Mouse (Mus musculus) T-helper 17 cell (primary cell): Measurements from ENCODE around the gene Hist1h4m.

Source experiments
- in situ Hi-C, 2 experiments: fragments of 300-600 bp; cut with MboI, MseI; formaldehyde crosslinking; loops; 1 replicate in 1 of 2; 2 replicates in 1 of 2; pipeline ENCODE4 v1.15.1; 2025; ENCODE audit warnings: high pct_unique_total_duplicates in 2 of 2

Gene Hist1h4m

GRCm38 (mm10) chr13:21811539-21811938, at the start of gene Hist1h4m:
Gene Hist1h4m (plus strand): TSS chr13:21811746.
- in situ Hi-C loops, result loop anchor here in 1 of 2 experiments (25.0 kb wide), 1 partner anchor 1751 kb away; the partner anchor contains the start of genes Hist1h1d, Hist1h2ad, Hist1h2ae and Hist1h2bf

DNA sequence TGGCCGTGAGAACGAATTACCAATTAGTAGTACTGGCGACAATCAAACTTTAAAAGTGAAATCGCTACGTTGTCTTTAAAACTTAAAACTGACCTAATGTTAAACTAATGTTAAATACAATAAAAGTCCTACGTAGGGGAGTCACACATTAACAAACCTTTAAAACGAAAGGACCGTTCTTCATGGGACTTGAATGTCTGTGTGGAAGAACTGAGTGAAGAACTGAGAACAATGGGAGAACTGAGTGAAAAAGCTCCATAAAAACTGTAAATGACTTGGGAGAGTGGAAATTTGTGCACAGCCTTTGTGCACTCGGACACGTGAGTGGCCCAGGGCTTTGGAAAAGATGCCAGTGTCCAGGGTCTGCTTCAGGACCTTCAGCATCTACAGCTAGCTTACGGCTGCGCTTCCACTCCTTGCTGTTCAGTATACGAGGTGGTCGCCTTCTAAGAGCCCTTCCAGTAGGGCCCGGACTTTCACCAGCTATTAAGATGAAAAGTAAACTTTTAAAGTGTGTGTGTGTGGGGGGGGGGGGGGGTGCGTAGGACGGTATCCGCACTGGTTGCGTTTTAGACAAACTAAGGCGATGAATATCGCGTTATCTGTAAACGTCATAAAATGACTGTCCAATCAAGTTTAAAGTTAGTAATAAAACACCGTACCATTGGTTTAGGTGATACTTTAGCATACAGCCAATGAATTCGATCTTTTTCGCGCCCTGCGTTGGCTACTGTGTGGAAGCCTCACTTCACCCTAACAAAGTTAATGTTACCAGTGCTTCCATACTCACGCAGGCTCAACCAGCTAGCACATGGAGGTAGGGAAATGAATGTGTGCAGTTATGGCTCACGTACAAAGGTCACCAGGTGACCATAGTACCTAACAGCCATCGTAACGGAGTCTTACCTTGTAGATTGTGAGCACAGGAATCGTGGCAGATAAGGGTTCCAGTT, 32.5 kb upstream of the Hist1h4m start:
- in situ Hi-C loops, result loop anchor here (25.0 kb wide), 1 partner anchor 1983 kb away; the partner anchor contains the start of genes Hist1h1a (in 2 of the 2), Hist1h2ab (in 2 of the 2), Hist1h3a (in 2 of the 2) and Hist1h3b (in 2 of the 2)

DNA sequence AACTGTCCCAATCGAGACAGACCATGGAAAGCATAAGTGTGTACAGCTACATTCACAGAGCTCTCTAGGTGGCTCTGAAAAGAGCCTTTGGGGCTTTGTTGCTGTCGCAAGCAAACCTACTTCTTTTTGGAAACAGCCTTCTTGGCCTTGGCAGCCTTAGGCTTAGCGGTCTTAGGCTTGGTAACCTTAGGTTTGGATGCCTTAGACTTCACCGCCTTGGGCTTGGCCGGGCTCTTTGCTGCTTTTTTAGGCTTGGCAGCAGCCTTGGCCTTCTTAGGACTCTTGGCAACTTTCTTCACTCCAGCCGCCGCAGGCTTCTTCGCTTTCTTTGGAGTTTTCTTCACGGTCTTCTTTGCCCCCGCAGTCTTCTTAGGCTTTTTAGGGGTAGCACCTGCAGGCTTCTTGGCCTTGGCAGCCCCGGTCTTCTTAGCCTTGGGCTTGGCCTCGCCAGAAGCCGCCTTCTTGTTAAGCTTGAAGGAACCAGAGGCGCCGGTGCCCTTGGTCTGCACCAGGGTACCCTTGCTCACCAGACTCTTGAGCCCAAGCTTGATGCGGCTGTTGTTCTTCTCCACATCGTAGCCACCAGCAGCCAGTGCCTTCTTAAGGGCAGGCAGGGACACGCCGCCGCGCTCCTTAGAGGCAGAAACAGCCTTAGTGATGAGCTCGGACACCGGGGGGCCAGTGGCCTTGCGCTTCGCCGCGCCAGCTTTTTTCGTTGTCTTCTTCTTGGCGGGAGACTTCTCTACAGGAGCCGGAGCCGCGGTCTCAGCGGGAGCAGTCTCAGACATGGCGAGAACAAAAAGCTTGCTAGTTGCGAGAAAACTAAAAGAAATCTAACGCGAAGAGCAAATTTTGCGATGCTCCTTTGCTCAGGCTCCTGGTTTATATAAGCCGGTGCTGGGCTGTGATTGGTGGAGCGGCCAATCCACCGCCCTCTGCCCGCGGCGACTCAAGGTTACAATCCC, 31.5 kb upstream of the Hist1h4m start, which contains the start of gene Hist1h1b:
TSS of gene Hist1h1b (minus strand) at position 859 of the 965 bp plus-strand sequence.
- in situ Hi-C loops, result loop anchor here (25.0 kb wide), 1 partner anchor 1982 kb away; the partner anchor contains the start of genes Hist1h1a (in 2 of the 2), Hist1h2ab (in 2 of the 2), Hist1h3a (in 2 of the 2) and Hist1h3b (in 2 of the 2)

DNA sequence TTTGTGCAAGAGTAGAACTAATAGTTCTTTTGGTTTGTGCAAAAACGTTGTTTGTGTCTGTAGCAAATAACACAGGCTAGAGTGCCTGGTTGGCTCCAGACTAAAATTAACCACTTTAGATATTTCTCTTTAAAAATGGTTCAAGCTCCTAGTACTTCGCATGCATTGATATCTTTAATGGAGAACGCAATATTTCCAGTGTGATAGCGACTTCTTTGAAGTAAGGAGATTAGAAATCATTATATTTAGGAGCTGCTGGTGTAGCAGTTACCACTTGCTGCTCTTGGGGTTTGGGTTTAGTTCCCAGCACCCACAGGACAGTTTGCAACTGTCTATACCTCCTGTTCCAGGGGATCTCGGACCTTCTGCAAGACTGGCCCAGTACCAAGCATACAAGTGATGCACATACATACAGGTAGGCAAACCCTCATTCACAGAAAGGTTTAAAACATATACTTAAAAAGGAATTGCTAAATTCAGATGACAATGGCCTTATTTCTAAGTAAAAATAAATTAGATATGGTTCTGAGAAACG, 30.5 kb upstream of the Hist1h4m start:
- in situ Hi-C loops, result loop anchor here (25.0 kb wide), 1 partner anchor 1981 kb away; the partner anchor contains the start of genes Hist1h1a (in 2 of the 2), Hist1h2ab (in 2 of the 2), Hist1h3a (in 2 of the 2) and Hist1h3b (in 2 of the 2)

- in situ Hi-C loops, result loop anchor here (25.0 kb wide), 1 partner anchor 1981 kb away; the partner anchor contains the start of genes Hist1h1a (in 2 of the 2), Hist1h2ab (in 2 of the 2), Hist1h3a (in 2 of the 2) and Hist1h3b (in 2 of the 2)
These were observed 29.9 kb upstream of the Hist1h4m start for GRCm38 (mm10) chr13:21781639-21782038.

DNA sequence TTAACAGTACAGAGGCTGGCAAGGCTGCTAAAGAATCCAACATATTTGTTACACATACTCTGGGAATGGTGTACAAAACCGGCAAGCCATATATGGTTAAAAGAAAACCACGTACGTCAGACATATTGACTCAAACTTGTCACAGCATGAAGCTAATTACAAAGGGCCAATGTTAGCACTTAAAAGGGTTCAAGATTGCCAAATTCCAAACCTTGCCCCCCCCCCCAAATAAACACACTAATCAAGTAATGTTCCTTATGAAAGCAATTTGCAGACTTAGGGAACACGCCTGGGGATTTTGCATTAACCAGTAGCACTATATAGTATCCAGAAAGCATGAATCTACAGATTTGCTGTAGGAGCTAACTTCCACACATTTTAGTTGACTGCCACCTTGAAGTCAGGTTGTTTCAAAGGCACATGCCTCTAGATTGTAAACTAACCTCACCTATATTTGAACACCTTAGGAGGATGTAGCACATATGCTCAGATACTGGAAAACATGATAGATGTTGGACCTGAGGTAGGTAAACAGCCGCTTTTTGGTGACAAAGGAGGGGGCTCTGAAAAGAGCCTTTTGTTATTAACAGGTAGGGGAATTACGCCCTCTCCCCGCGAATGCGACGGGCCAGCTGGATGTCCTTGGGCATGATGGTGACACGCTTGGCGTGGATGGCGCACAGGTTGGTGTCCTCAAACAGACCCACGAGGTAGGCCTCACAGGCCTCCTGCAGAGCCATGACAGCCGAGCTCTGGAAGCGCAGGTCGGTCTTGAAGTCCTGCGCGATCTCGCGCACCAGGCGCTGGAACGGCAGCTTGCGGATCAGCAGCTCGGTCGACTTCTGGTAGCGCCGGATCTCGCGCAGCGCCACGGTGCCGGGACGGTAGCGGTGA, 28.9 kb upstream of the Hist1h4m start:
- in situ Hi-C loops, result loop anchor here (25.0 kb wide), 1 partner anchor 1980 kb away; the partner anchor contains the start of genes Hist1h1a (in 2 of the 2), Hist1h2ab (in 2 of the 2), Hist1h3a (in 2 of the 2) and Hist1h3b (in 2 of the 2)

DNA sequence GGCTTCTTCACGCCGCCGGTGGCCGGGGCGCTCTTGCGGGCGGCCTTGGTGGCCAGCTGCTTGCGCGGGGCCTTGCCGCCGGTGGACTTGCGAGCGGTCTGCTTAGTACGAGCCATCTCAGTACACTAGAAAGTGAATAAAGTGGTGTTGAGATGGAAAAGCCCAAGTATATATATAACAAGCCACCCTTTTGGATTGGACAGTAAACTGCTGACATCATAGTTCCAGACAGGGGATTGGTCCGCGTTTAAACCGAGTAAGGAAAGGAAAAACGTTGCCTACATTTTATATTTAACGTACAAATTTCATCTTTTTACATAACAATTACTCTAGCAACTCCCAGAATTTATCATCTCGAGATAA, 28.3 kb upstream of the Hist1h4m start, which contains the start of gene Hist1h3i:
TSS of gene Hist1h3i (minus strand) at position 116 of the 363 bp plus-strand sequence.
- in situ Hi-C loops, result loop anchor here (25.0 kb wide), 1 partner anchor 1979 kb away; the partner anchor contains the start of genes Hist1h1a (in 2 of the 2), Hist1h2ab (in 2 of the 2), Hist1h3a (in 2 of the 2) and Hist1h3b (in 2 of the 2)

DNA sequence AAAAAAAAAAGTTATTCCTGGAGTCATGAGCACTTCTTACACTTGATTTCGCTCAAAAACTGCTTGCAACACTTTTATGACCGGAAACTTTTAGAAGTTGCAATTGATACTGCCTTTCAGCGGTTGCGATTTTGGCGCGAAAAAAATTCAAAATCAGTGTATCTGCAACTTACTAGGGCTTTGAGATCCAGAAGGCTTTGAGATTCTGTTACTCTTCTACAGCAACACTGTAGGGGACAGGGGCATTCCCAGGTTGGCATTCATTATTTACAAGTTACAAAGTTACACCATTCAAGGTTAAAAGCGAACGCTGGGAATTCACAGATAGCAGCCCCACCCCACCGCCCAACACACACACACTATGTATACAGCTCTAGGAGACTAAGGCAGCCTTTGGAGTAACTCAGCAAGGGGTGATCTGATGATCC, 27.8 kb upstream of the Hist1h4m start:
- in situ Hi-C loops, result loop anchor here (25.0 kb wide), 1 partner anchor 1979 kb away; the partner anchor contains the start of genes Hist1h1a (in 2 of the 2), Hist1h2ab (in 2 of the 2), Hist1h3a (in 2 of the 2) and Hist1h3b (in 2 of the 2)

DNA sequence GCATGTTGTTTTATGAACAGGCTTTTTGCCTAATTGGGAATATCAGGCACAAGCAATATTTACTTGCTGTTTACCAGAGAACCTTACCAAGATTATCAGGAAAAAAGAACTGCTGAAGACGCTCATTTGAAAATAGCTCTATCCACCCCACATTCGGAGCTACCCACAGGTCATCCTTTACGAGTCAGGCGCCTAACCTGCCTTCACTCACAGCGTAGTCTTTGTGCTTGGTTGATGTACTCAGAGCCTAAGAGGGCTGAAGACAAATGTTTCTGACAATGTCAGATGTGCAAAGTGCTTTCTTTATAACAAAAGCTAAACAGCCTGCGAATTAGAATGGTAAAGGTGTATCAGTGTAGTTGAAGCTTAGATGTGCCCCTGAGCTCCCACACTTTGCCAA, 27.2 kb upstream of the Hist1h4m start:
- in situ Hi-C loops, result loop anchor here (25.0 kb wide), 1 partner anchor 1978 kb away; the partner anchor contains the start of genes Hist1h1a (in 2 of the 2), Hist1h2ab (in 2 of the 2), Hist1h3a (in 2 of the 2) and Hist1h3b (in 2 of the 2)

DNA sequence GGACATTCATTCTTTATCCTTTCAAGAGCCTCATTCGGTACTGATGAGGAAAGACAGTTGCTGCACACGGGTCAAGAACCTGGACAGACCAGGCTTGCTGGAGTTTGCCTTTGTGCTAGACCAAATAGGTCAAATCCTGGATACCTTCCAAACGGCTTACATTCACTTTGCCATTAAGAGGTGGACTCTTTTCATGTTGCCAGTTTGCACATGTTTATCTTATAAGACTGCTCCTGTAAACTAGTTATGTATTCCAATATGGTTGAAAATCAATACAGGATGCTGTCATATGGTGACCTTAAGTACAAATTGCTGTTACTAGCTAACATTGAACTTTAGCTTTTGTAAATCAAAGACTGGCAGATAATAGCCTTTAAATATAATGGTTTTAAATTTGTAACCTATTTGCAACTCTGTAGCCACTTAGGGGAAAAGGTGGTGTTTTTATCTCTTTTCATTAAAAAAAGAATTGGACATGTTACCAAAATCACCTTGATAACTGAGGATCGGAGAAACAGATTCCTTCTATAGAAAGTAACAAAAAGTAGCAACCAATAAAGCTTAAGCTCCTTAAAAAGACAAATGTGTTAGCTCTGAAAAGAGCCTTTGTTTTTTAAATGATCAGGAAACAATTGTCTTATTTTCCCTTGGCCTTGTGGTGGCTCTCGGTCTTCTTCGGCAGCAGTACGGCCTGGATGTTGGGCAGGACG, 25.2 kb upstream of the Hist1h4m start:
- in situ Hi-C loops, result loop anchor here (5.0 to 25.0 kb wide), 3 partner anchors 69 to 1976 kb away; partner anchors contain the start of genes Hist1h1a (in 2 of the 2), Hist1h2ab (in 2 of the 2), Hist1h3a (in 2 of the 2) and Hist1h3b (in 2 of the 2)

- in situ Hi-C loops, result loop anchor here (5.0 to 25.0 kb wide), 3 partner anchors 70 to 1975 kb away; partner anchors contain the start of genes Hist1h1a (in 2 of the 2), Hist1h2ab (in 2 of the 2), Hist1h3a (in 2 of the 2) and Hist1h3b (in 2 of the 2)
These were observed 24.5 kb upstream of the Hist1h4m start, which contains the start of the genes Hist1h2an and Hist1h2bp for GRCm38 (mm10) chr13:21786899-21787629. Gene Hist1h2an (minus strand): TSS chr13:21787218. Gene Hist1h2bp (plus strand): TSS chr13:21787461.

- in situ Hi-C loops, result loop anchor here (5.0 to 25.0 kb wide), 3 partner anchors 71 to 1974 kb away; partner anchors contain the start of genes Hist1h1a (in 2 of the 2), Hist1h2ab (in 2 of the 2), Hist1h3a (in 2 of the 2) and Hist1h3b (in 2 of the 2)
These were observed 23.6 kb upstream of the Hist1h4m start for GRCm38 (mm10) chr13:21787760-21788593.

- in situ Hi-C loops, result loop anchor here (5.0 to 25.0 kb wide), 5 partner anchors 38 to 1972 kb away; partner anchors contain the start of genes Hist1h1a (in 2 of the 2), Hist1h2ab (in 2 of the 2), Hist1h2ak (in 2 of the 2) and Hist1h2bn (in 2 of the 2)
These were observed 21.6 kb upstream of the Hist1h4m start for GRCm38 (mm10) chr13:21789925-21790324.

- in situ Hi-C loops, result loop anchor here (5.0 to 25.0 kb wide), 3 partner anchors 38 to 1972 kb away; partner anchors contain the start of genes Hist1h1a (in 2 of the 2), Hist1h2ab (in 2 of the 2), Hist1h2ak (in 2 of the 2) and Hist1h2bn (in 2 of the 2)
These were observed 20.8 kb upstream of the Hist1h4m start for GRCm38 (mm10) chr13:21790601-21791283.
